Mouse (Mus musculus): ENCODE data around the gene Gabpb1. TPM values are rescaled to one million over a fixed set of nuclear protein-coding genes. Genes with fewer than 3 reads are reported as not detected.

The Gabpb1 gene
- polyA plus RNA-seq (2017; shearing (Covaris generic)): 76.5 TPM

DNA sequence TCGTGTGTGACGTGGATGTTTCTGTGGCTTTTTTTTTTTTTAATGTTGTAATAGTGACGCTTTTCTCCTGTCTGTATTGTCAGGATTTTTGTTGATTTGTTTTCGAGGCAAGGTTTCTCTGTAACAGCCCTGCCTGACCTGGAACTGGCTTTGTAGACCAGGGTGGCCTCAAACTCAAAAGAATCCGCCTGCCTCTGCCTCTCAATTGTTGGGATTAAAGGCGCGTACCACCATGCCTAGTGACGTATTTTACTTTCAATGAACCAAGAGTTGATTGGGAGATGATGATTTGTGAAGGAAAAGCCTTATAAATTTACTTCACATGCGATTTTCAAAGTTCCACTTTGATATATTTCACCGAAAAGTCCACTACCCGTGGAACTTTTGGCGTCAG, at the start of gene Gabpb1:
Gene Gabpb1 (minus strand): TSS at position 216 of the 394 bp plus-strand sequence.

DNA sequence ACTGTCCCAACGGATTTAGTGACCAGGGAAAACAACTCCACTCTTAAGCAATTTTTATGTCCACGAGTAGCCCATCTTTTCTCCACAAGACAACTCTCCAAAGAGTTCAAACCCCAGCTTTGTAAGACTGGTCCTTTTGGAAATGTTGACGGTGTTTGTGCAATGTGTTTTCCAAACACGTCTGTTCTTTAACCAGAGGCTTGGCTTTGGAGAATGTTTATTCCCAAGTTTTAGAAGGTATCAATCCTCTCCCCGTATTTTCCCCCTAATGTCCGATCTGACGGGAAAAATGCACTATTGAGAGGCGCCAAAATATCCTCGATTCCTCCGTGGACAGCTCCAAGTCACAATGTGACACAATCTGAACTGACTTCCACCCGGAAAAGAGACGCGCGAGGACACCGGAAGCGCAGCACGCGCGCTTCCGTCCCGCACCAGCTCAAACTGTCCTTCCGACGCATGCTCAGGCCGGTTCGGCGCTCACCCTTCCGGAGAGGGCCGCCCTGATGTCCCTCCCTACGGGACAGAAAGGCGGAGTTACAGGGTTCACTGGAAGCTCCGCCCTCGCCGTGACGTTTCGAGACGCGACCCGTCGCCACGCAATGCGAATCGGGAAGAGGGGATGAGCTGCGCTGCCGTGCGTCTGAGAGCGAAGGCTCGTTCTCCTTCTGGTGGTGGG, 30.8 kb upstream of the Gabpb1 start, which contains the start of gene Usp8:
Gene Usp8 (plus strand): TSS at position 570 of the 679 bp plus-strand sequence.

DNA sequence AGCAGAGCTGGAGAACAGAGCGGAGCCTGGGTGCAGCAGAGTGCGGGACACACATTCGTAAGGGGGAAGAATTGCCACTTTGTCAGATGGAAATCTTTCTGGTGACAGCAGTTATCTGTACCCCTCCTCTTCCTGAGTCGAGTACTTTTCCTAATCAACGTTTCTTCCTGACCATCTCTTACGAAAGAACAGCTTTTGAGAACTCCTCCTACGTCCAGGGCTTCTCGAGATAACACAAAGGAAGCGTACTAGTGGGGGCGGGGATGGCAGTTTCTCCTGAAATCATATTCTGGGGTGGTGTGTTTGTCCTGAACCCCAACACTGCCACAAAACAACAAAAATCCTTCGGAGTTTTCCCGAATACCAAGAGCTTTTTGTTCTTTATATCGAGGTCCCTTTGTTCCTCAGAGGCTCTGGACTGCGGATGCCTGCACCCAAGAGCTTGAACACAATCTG, 56.9 kb downstream of the Gabpb1 start, which contains the start of gene Hdc:
Gene Hdc (minus strand): TSS at position 51 of the 456 bp plus-strand sequence.

Other genes starting within 250 kb of the Gabpb1 start
- 1.9 TPM for gene Atp8b4, start 175.7 kb downstream of the Gabpb1 start, polyA plus RNA-seq (2017; shearing (Covaris generic))
- gene Slc27a2, start 123.9 kb downstream of the Gabpb1 start, polyA plus RNA-seq (2017; shearing (Covaris generic)): not detected
- 0.31 TPM for gene Hdc, start 57.0 kb downstream of the Gabpb1 start, polyA plus RNA-seq (2017; shearing (Covaris generic))
- 61.7 TPM for gene Usp8, start 31.0 kb upstream of the Gabpb1 start, polyA plus RNA-seq (2017; shearing (Covaris generic))
- gene Usp50, start 107.1 kb upstream of the Gabpb1 start, polyA plus RNA-seq (2017; shearing (Covaris generic)): 4.5 TPM
- gene Trpm7, start 199.9 kb upstream of the Gabpb1 start, polyA plus RNA-seq (2017; shearing (Covaris generic)): 82.7 TPM